Mouse (Mus musculus) small intestine, adult 2 months (tissue): ENCODE measurements around the gene Dlgap1.

ENCODE experiments used
- CTCF ChIP-seq: fragments of 200-500 bp; IDR thresholded peaks from 2 replicates; pipeline ENCODE4 v1.5.1; 2012; ENCODE audit warnings: low read depth, mild to moderate bottlenecking, control low read depth, inconsistent platforms, low read length, moderate library complexity, mixed read lengths; ENCODE audit not compliant: insufficient replicate concordance, insufficient read length; ENCODE audit errors: extremely low read depth
- POLR2A ChIP-seq: fragments of 200-500 bp; IDR thresholded peaks from 2 replicates; pipeline ENCODE4 v1.6.1; 2012; ENCODE audit warnings: low read depth, mild to moderate bottlenecking, control low read depth, inconsistent platforms, low read length, moderate library complexity

DNA sequence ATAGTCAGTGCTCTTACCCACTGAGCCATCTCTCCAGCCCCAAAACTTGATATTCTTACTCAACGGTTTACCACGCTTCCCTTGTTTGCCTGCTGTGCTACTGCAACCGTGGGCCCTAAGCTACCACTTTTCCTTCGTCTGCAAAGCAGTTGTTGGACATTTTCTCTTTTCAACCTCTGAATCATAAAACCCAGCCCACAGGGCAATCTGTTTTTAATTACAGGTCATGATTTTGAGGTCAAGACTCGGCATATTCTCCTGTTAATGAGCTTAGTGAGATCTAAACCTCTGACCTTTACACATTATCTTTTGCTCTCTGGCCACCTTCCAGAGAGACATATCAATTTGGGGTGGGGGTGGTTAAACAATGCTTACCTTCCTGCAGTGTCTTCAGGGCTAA, 869.7 kb downstream of the Dlgap1 start:
- TF ChIP-seq POLR2A (no peak), CTCF (no peak)
